Mouse (Mus musculus) limb, embryonic 12.5 days (tissue): ENCODE data around the gene Cdc34. TPM values are rescaled to one million over a fixed set of nuclear protein-coding genes. Genes with fewer than 3 reads are reported as not detected.
A peak's percentile ranks its signal among the peaks of the same experiment; 100 is the strongest.

Experiments used
- ATAC-seq: fragments of 200-750 bp; cut with Nextera tagmentation; 2 replicates; pipeline ENCODE4 v1.8.0; 2017; ENCODE audit warnings: low read depth, moderate TSS enrichment; ENCODE audit not compliant: insufficient number of reproducible peaks, insufficient read depth, low FRiP score, low TSS enrichment
- H3K27ac ChIP-seq: fragments of 300-500 bp; sonication (generic); 2 replicates; pipeline ENCODE4 v1.5.1; 2016; ENCODE audit warnings: mild to moderate bottlenecking, moderate library complexity
- H3K27me3 ChIP-seq: fragments of 300-500 bp; sonication (generic); 2 replicates; pipeline ENCODE4 v1.6.1; 2016; ENCODE audit warnings: mild to moderate bottlenecking, moderate library complexity
- H3K36me3 ChIP-seq: fragments of 300-500 bp; sonication (generic); 2 replicates; pipeline ENCODE4 v1.6.1; 2016; ENCODE audit warnings: mild to moderate bottlenecking, moderate library complexity
- H3K4me1 ChIP-seq: fragments of 300-500 bp; sonication (generic); replicated peaks from 2 replicates; pipeline ENCODE4 v1.6.1; 2016
- H3K4me2 ChIP-seq: fragments of 300-500 bp; sonication (generic); 2 replicates; pipeline ENCODE4 v1.6.1; 2016; ENCODE audit warnings: mild to moderate bottlenecking, moderate library complexity
- H3K4me3 ChIP-seq: fragments of 300-500 bp; sonication (generic); replicated peaks from 2 replicates; pipeline ENCODE4 v1.5.1; 2016; ENCODE audit warnings: mild to moderate bottlenecking
- H3K9ac ChIP-seq: fragments of 300-500 bp; sonication (generic); replicated peaks from 2 replicates; pipeline ENCODE4 v1.6.1; 2016; ENCODE audit warnings: mild to moderate bottlenecking, moderate library complexity
- H3K9me3 ChIP-seq: fragments of 300-500 bp; sonication (generic); 2 replicates; pipeline ENCODE4 v1.6.1; 2016; ENCODE audit warnings: mild to moderate bottlenecking, moderate library complexity
- WGBS: fragments of 180-500 bp; shearing (Covaris S2); methylation state at CpG from one replicate; pipeline ENCODE4 v1.1.7; 2016; 5-methylcytosine and 5-hydroxymethylcytosine counted together
- polyA plus RNA-seq: library from polyadenylated mRNA; unstranded; fragments of >200 nt; fragmentation: Nextera tagmentation; extraction: Ambion mirVana; gene quantifications from 2 replicates; pipeline ENCODE4 v1.2.1, GENCODE M21; 2016

Cdc34 gene
- polyA plus RNA-seq, 1 experiment from 2014 or later = 149 TPM

GRCm38 (mm10) chr10:79707759-79708158, 25.8 kb downstream of the Cdc34 start:
- H3K27me3 ChIP-seq = 0 out of 2 replicates have a peak, but pooled peaks cover 3% of the 10 kb centered on the region
- 70% methylated on average over 4 of the region's 4 CpGs for WGBS
- no peak for ATAC-seq
- H3K36me3 ChIP-seq = peaks cover 66% of the 10 kb centered on the region
- no peaks in the 10 kb centered on the region for H3K9me3 ChIP-seq
- H3K4me2 ChIP-seq = peak overlapping the region; percentile 20
- H3K4me3 ChIP-seq = no peak overlapping the region
- no peak overlapping the region for H3K9ac ChIP-seq
- no peak overlapping the region for H3K27ac ChIP-seq
- peaks cover 33% of the 10 kb centered on the region for H3K4me1 ChIP-seq

- Histone ChIP-seq H3K27me3 (peaks cover 10% of the 10 kb centered on the region; the same call in 1 of the 2 replicates), H3K27ac (no peak overlapping the region), H3K4me3 (no peak overlapping the region), H3K4me1 (peaks cover 33% of the 10 kb centered on the region), H3K4me2 (no peak overlapping the region), H3K9ac (no peak overlapping the region), H3K9me3 (no peaks in the 10 kb centered on the region), H3K36me3 (peaks cover 66% of the 10 kb centered on the region)
- no peak for ATAC-seq
- WGBS = 91% methylated on average over 21 of the region's 21 CpGs
These were observed 26.7 kb downstream of the Cdc34 start for GRCm38 (mm10) chr10:79708668-79709067.

- H3K27me3 ChIP-seq = peaks cover 16% of the 10 kb centered on the region
- WGBS = 86% methylated on average over 7 of the region's 7 CpGs
- no peak overlapping the region for H3K4me2 ChIP-seq
- H3K9ac ChIP-seq = no peak overlapping the region
- no peak overlapping the region for H3K4me3 ChIP-seq
- peaks cover 33% of the 10 kb centered on the region for H3K4me1 ChIP-seq
- no peak for ATAC-seq
- no peaks in the 10 kb centered on the region for H3K9me3 ChIP-seq
- peaks cover 66% of the 10 kb centered on the region for H3K36me3 ChIP-seq
- no peak overlapping the region for H3K27ac ChIP-seq
These were observed 27.3 kb downstream of the Cdc34 start for GRCm38 (mm10) chr10:79709307-79709706.

- 81% methylated on average over 1 of the region's 1 CpGs for WGBS
- Histone ChIP-seq H3K4me1 (peaks cover 20% of the 10 kb centered on the region), H3K9ac (no peak overlapping the region), H3K27me3 (peaks cover 43% of the 10 kb centered on the region), H3K36me3 (peaks cover 56% of the 10 kb centered on the region), H3K9me3 (no peaks in the 10 kb centered on the region), H3K4me3 (no peak overlapping the region), H3K27ac (no peak overlapping the region), H3K4me2 (no peak overlapping the region)
- ATAC-seq = peak; percentile 27; the same call in 1 of the 2 replicates
These were observed 30.0 kb downstream of the Cdc34 start for GRCm38 (mm10) chr10:79712029-79712428.

- no peak for ATAC-seq
- Histone ChIP-seq H3K4me3 (no peak overlapping the region), H3K36me3 (peaks cover 50% of the 10 kb centered on the region), H3K4me1 (peaks cover 20% of the 10 kb centered on the region), H3K4me2 (no peak overlapping the region), H3K9me3 (no peaks in the 10 kb centered on the region), H3K9ac (no peak overlapping the region), H3K27ac (no peak overlapping the region), H3K27me3 (peaks cover 49% of the 10 kb centered on the region)
- 9% methylated on average over 6 of the region's 6 CpGs for WGBS
These were observed 30.6 kb downstream of the Cdc34 start for GRCm38 (mm10) chr10:79712499-79713126.

- H3K9me3 ChIP-seq = no peaks in the 10 kb centered on the region
- WGBS = 38% methylated on average over 1 of the region's 1 CpGs
- H3K27ac ChIP-seq = no peak overlapping the region
- H3K27me3 ChIP-seq = peaks cover 54% of the 10 kb centered on the region
- no peak overlapping the region for H3K4me3 ChIP-seq
- no peak for ATAC-seq
- H3K9ac ChIP-seq = no peak overlapping the region
- H3K36me3 ChIP-seq = peaks cover 45% of the 10 kb centered on the region
- peaks cover 18% of the 10 kb centered on the region for H3K4me1 ChIP-seq
- no peak overlapping the region for H3K4me2 ChIP-seq
These were observed 31.2 kb downstream of the Cdc34 start for GRCm38 (mm10) chr10:79713163-79713562.

- H3K27me3 ChIP-seq = peaks cover 73% of the 10 kb centered on the region
- no peak for ATAC-seq
- no peak overlapping the region for H3K4me2 ChIP-seq
- peaks cover 27% of the 10 kb centered on the region for H3K36me3 ChIP-seq
- H3K9ac ChIP-seq = no peak overlapping the region
- H3K27ac ChIP-seq = no peak overlapping the region
- H3K4me3 ChIP-seq = no peak overlapping the region
- H3K9me3 ChIP-seq = no peaks in the 10 kb centered on the region
- H3K4me1 ChIP-seq = peaks cover 18% of the 10 kb centered on the region
- WGBS = 60% methylated on average over 4 of the region's 4 CpGs
These were observed 33.0 kb downstream of the Cdc34 start for GRCm38 (mm10) chr10:79714996-79715395.

- ATAC-seq = no peak
- Histone ChIP-seq H3K9ac (peak within 1 kb of the TSS; percentile 50), H3K4me1 (peaks cover 18% of the 10 kb centered on the region), H3K4me3 (peak within 1 kb of the TSS; percentile 60), H3K9me3 (no peaks in the 10 kb centered on the region), H3K27ac (no peak within 1 kb of the TSS), H3K4me2 (peak within 1 kb of the TSS; percentile 96), H3K27me3 (peaks cover 86% of the 10 kb centered on the region), H3K36me3 (peaks cover 13% of the 10 kb centered on the region)
- 3% methylated on average over 59 of the region's 91 CpGs for WGBS
These were observed 34.4 kb downstream of the Cdc34 start, which contains the start of gene Hcn2 for GRCm38 (mm10) chr10:79716254-79716987. Gene Hcn2, plus strand, starts transcription at chr10:79716634.

- Histone ChIP-seq H3K27me3 (peaks cover 86% of the 10 kb centered on the region), H3K9ac (peak overlapping the region; percentile 50), H3K4me3 (peak overlapping the region; percentile 60), H3K4me2 (peak overlapping the region; percentile 96), H3K27ac (no peak overlapping the region), H3K4me1 (peaks cover 18% of the 10 kb centered on the region), H3K9me3 (no peaks in the 10 kb centered on the region), H3K36me3 (peaks cover 7% of the 10 kb centered on the region)
- no peak for ATAC-seq
- under 1% methylated on average over 44 of the region's 44 CpGs for WGBS
These were observed 35.0 kb downstream of the Cdc34 start for GRCm38 (mm10) chr10:79716988-79717355.

GRCm38 (mm10) chr10:79717640-79718357, 35.8 kb downstream of the Cdc34 start:
- H3K36me3 ChIP-seq = no peaks in the 10 kb centered on the region
- H3K9me3 ChIP-seq = no peaks in the 10 kb centered on the region
- H3K4me2 ChIP-seq = peak overlapping the region; percentile 96
- H3K9ac ChIP-seq = no peak overlapping the region
- peaks cover 88% of the 10 kb centered on the region for H3K27me3 ChIP-seq
- H3K4me1 ChIP-seq = peaks cover 18% of the 10 kb centered on the region
- no peak overlapping the region for H3K27ac ChIP-seq
- H3K4me3 ChIP-seq = peak overlapping the region; percentile 60
- no peak for ATAC-seq
- 4% methylated on average over 43 of the region's 43 CpGs for WGBS

- Histone ChIP-seq H3K9ac (no peak overlapping the region), H3K4me2 (no peak overlapping the region), H3K4me3 (no peak overlapping the region), H3K27me3 (peaks cover 57% of the 10 kb centered on the region), H3K36me3 (no peaks in the 10 kb centered on the region), H3K9me3 (no peaks in the 10 kb centered on the region), H3K27ac (no peak overlapping the region), H3K4me1 (peaks cover 17% of the 10 kb centered on the region)
- no peak for ATAC-seq
- 69% methylated on average over 5 of the region's 5 CpGs for WGBS
These were observed 39.1 kb downstream of the Cdc34 start for GRCm38 (mm10) chr10:79721089-79721488.
